Mouse (Mus musculus) megakaryocyte, embryonic 14.5 days (primary cell): ENCODE results near the gene Hoxb6.

Experiments used
- FLI1 ChIP-seq: IDR thresholded peaks from 2 replicates; pipeline ENCODE4 v1.6.1; 2012; ENCODE audit warnings: low read length, inconsistent platforms, mixed read lengths
- GATA1 ChIP-seq: IDR thresholded peaks from 3 replicates; pipeline ENCODE4 v1.6.1; 2012; ENCODE audit warnings: mixed read lengths, low read length, inconsistent platforms, borderline replicate concordance

GRCm38 (mm10) chr11:96341701-96342575 is 49.7 kb downstream of the Hoxb6 start:
- TF ChIP-seq GATA1 (no peak), FLI1 (no peak)
